Mouse (Mus musculus) stomach, postnatal 0 days (tissue): Measurements from ENCODE around the gene Adcy4.

Source experiments
- CTCF ChIP-seq: IDR thresholded peaks from 2 replicates; pipeline ENCODE4 v1.5.1; 2016; ENCODE audit warnings: antibody characterized with exemption, low read depth, mild to moderate bottlenecking, moderate library complexity
- EP300 ChIP-seq: optimal IDR thresholded peaks from 2 replicates; pipeline ENCODE3; 2016; ENCODE audit warnings: antibody characterized with exemption

GRCm38 (mm10) chr14:55782361-55782960 is 1.4 kb downstream of the Adcy4 start:
- TF ChIP-seq CTCF (no peak), EP300 (no peak)
